Mouse (Mus musculus): ENCODE measurements around the gene Znhit6.

DNA sequence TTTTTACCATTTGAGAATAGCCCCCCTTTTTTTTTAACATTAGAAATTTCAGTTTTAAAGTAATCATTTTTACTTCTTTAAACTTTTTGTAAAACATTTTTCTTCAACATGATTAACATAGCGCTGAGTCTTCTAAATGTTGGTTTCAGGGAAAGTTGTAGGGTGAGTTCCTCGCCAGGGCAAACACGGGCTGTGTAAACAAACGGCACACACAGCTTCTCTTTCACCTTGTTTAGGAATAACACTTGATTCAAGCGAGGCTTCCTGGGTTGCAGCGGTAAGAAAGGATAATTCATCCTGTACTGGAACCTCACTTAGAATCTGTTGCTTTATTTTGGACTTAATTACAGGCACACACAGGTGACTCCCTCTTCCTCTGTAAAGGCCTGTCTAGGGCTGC is 25.3 kb downstream of the Znhit6 start:
- TF ChIP-seq POLR2A (IDR thresholded peaks at IDR 0.05; ENCODE audit: insufficient read depth, low read length), result no peak
- TF ChIP-seq CTCF (IDR thresholded peaks at IDR 0.05; ENCODE audit: low read depth, low read length), result no peak
